Mouse (Mus musculus): Measurements from ENCODE around the gene Ubxn11.
A peak's percentile ranks its signal among the peaks of the same experiment; 100 is the strongest.

Ubxn11 gene

DNA sequence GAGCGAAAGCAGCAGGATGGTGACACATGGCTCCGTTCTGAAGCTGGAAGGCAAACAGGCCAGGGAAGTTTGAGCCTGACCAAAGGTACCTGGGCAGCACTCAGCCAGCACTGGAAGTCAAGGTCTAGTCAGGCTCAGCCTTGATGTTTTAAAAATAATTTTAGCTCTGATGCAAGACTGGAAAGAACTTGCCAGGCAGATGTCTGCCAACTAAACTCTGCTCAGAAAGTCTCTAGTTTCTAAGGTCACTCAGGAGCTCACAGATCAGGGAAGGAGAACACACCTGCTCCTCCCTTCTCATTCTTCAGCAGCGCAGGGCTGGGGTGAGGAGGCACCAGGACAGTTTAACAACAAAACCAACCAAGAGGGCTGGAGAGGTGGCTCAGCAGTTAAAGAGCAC lies 52.0 kb downstream of the Ubxn11 start:
- DNase-seq, result peak; percentile 41

DNA sequence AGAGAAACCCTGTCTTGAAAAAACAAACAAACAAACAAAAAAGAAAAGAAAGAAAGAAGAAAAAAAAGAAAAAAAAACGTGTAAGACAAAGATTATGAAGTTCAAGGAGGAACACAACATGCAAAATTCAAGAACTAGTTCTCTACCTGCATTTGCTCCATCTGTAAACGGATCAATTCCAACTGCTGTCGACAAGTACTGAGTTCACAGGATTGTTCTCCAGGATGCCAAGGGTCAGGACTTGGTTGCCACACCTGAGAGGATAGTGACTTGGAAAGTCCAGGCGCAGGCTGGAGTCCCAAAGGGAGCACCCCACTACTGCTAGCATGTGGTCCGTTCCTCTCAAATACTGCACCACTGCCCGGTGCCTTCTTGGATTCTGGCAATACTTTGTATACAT lies 53.2 kb downstream of the Ubxn11 start:
- DNase-seq, result no peak

DNA sequence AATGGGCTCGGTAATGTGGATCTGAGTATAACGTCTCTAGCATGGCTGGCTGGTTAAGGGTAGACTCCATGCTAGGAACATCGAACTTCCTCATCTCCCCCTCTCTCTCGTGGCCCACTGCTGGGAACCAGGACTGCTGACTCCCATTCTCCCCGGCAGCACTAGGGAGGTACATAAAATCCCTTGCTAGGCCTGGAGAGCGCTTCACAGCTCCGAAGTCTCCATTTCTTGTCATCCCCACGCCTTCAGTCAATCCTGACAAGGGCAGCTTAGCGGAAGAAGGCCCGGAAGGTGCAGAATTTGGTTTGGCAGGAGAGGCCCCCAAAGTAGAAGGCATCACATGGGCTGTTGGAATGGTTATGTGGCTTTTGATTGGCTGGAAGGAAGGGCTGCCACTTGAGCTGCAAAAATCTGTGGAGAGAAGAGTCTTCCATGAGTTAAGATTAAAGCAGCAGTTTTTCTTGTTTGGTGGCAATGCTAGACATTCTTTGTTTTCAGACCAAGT lies 53.6 kb downstream of the Ubxn11 start:
- no peak for DNase-seq

- no peak for DNase-seq
Observed at GRCm38 (mm10) chr4:134156744-134157143, 54.4 kb downstream of the Ubxn11 start.

GRCm38 (mm10) chr4:134157558-134157957 lies 55.2 kb downstream of the Ubxn11 start:
- DNase-seq, result no peak

GRCm38 (mm10) chr4:134158774-134159173 lies 56.4 kb downstream of the Ubxn11 start:
- DNase-seq, result no peak

DNA sequence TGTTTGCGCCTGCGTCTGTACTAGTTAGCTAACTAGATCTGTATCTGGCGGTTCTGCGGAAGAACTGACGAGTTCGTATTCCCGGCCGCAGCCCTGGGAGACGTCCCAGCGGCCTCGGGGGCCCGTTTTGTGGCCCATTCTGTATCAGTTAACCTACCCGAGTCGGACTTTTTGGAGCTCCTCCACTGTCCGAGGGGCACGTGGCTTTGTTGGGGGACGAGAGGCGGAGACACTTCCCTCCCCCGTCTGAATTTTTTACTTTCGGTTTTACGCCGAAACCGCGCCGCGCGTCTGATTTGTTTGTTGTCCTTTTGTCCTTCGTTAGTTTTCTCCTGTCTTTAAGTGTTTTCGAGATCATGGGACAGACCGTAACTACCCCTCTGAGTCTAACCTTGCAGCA lies 57.7 kb downstream of the Ubxn11 start:
- DNase-seq, result peak; percentile 66

GRCm38 (mm10) chr4:134164591-134164990 lies 62.2 kb downstream of the Ubxn11 start:
- DNase-seq, result no peak

GRCm38 (mm10) chr4:134165024-134165423 lies 62.7 kb downstream of the Ubxn11 start:
- DNase-seq, result peak; percentile 17

DNA sequence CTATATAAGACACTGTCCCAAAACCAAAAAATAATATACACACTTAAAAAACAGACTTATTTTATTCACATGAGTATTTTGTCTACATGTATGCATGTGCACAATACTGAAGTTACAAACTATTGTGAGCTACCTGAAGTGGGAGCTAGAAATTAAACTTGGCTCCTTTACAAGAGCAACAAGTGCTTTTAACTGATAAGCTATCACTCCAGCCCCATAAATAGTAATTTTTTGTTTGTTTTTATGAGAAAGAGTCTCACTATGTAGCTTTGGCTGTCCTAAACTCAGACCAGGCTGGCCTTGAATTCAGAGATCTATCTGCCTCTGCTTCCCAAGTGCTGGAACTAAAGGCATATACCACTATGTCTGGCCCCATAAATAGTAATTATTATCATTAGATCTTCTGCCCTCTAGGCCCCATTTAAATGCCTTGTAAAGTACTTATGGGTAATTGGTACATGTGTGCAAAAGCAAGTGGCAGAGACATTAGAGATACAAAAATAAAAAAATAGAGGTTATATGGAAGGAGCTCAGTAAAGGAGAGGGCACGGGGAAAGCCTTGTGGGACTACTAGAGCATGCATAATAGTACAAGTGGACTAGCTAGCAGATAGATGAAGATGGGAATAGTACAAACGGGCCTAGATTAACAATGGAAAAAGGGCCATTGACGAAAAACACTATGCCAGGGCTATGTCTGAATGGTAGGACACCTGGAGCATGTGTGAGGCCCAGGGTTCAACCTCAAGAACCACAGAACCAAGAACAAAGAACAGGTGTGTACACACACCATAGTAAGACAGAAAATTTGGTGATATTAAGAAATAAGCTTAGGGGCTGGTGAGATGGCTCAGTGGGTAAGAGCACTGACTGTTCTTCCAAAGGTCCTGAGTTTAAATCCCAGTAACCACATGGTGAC lies 63.4 kb downstream of the Ubxn11 start:
- DNase-seq, result no peak

- DNase-seq, result no peak
Observed at GRCm38 (mm10) chr4:134166906-134167305, 64.5 kb downstream of the Ubxn11 start.

GRCm38 (mm10) chr4:134172391-134172790 lies 70.0 kb downstream of the Ubxn11 start:
- DNase-seq, result no peak

All from kidney, adult 18-20 months (tissue).